Mouse (Mus musculus) thymus, adult 2 months (tissue): Measurements from ENCODE around the gene Gm20388.

Experiments used
- CTCF ChIP-seq: fragments of 200-500 bp; IDR thresholded peaks from 2 replicates; pipeline ENCODE4 v1.5.1; 2012; ENCODE audit warnings: mild to moderate bottlenecking, control low read depth, low read length, moderate library complexity, borderline replicate concordance; ENCODE audit not compliant: control insufficient read depth, poor library complexity, insufficient read depth; ENCODE audit errors: extremely low read depth
- POLR2A ChIP-seq: fragments of 200-500 bp; IDR thresholded peaks from 2 replicates; pipeline ENCODE4 v1.6.1; 2012; ENCODE audit warnings: mild to moderate bottlenecking, low read length, control low read depth, moderate library complexity; ENCODE audit not compliant: control insufficient read depth, poor library complexity, insufficient read depth; ENCODE audit errors: extremely low read depth

DNA sequence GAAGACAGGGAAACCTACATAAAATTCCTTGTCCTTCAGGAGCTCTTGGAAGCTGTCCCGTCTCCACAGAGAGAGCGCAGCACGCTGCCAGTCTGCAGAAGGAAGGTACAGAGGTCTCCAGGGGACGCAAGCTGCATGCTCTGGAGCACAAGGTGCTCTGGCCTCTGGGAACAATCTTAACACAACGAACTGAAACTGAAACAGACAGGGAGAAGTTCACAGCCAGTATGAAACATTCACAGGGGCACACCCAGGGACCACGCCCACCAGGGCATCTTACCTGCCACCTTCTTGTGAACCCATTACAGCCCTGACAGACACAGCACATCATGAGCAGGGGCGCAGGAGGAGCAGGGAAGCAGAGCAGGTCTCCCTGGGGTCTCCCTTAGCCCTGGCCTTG is 3373.3 kb downstream of the Gm20388 start:
- no peak for TF ChIP-seq CTCF
- no peak for TF ChIP-seq POLR2A
